Mouse (Mus musculus) liver, embryonic 15.5 days (tissue): ENCODE results near the gene Igsf3. TPM values are rescaled to one million over a fixed set of nuclear protein-coding genes. Genes with fewer than 3 reads are reported as not detected.

Experiments
- ATAC-seq: fragments of 200-750 bp; cut with Nextera tagmentation; 2 replicates; pipeline ENCODE4 v1.8.0; 2017; ENCODE audit warnings: moderate number of reproducible peaks, mild to moderate bottlenecking, moderate library complexity; ENCODE audit not compliant: insufficient read depth
- H3K27ac ChIP-seq: fragments of 300-500 bp; sonication (generic); replicated peaks from 2 replicates; pipeline ENCODE4 v1.5.1; 2015; ENCODE audit warnings: mild to moderate bottlenecking, inconsistent platforms
- H3K27me3 ChIP-seq: fragments of 300-500 bp; sonication (generic); 2 replicates; pipeline ENCODE4 v1.6.1; 2015; ENCODE audit warnings: mild to moderate bottlenecking, inconsistent platforms
- H3K36me3 ChIP-seq: fragments of 300-500 bp; sonication (generic); replicated peaks from 2 replicates; pipeline ENCODE4 v1.6.1; 2015; ENCODE audit warnings: moderate library complexity, mild to moderate bottlenecking, inconsistent platforms
- H3K4me1 ChIP-seq: fragments of 300-500 bp; sonication (generic); replicated peaks from 2 replicates; pipeline ENCODE4 v1.6.1; 2015; ENCODE audit warnings: inconsistent platforms
- H3K4me2 ChIP-seq: fragments of 300-500 bp; sonication (generic); 2 replicates; pipeline ENCODE4 v1.6.1; 2015; ENCODE audit warnings: moderate library complexity, mild to moderate bottlenecking, inconsistent platforms
- H3K4me3 ChIP-seq: fragments of 300-500 bp; sonication (generic); replicated peaks from 2 replicates; pipeline ENCODE4 v1.5.1; 2015; ENCODE audit warnings: mild to moderate bottlenecking, inconsistent platforms
- H3K9ac ChIP-seq: fragments of 300-500 bp; sonication (generic); 2 replicates; pipeline ENCODE4 v1.6.1; 2015; ENCODE audit warnings: moderate library complexity, mild to moderate bottlenecking, inconsistent platforms
- H3K9me3 ChIP-seq: fragments of 300-500 bp; sonication (generic); replicated peaks from 2 replicates; pipeline ENCODE4 v1.6.1; 2016; ENCODE audit warnings: inconsistent platforms
- WGBS: fragments of 180-500 bp; shearing (Covaris S2); methylation state at CpG from one replicate; pipeline ENCODE4 v1.1.7; 2015; ENCODE audit warnings: mixed read lengths; ENCODE audit not compliant: insufficient replicate concordance; 5-methylcytosine and 5-hydroxymethylcytosine counted together
- polyA plus RNA-seq: library from polyadenylated mRNA; unstranded; fragments of >200 nt; fragmentation: Nextera tagmentation; extraction: Ambion mirVana; gene quantifications from 2 replicates; pipeline ENCODE4 v1.2.1, GENCODE M21; 2015

Gene Igsf3
- polyA plus RNA-seq, 1 experiment from 2014 or later = 4.5 TPM

- Histone ChIP-seq H3K4me1 (peaks cover 12% of the 10 kb centered on the region), H3K27me3 (no peaks in the 10 kb centered on the region), H3K36me3 (no peaks in the 10 kb centered on the region), H3K27ac (no peak overlapping the region), H3K4me2 (no peak overlapping the region), H3K9me3 (no peaks in the 10 kb centered on the region), H3K4me3 (no peak overlapping the region), H3K9ac (no peak overlapping the region)
- 71% methylated on average over 6 of the region's 6 CpGs for WGBS
- ATAC-seq = no peak
These were observed 16.3 kb downstream of the Igsf3 start for GRCm38 (mm10) chr3:101393103-101393644.

GRCm38 (mm10) chr3:101393659-101394539 is 17.0 kb downstream of the Igsf3 start:
- ATAC-seq = no peak
- Histone ChIP-seq H3K27me3 (no peaks in the 10 kb centered on the region), H3K9me3 (no peaks in the 10 kb centered on the region), H3K4me1 (peaks cover 6% of the 10 kb centered on the region), H3K4me2 (no peak overlapping the region), H3K4me3 (no peak overlapping the region), H3K9ac (no peak overlapping the region), H3K27ac (no peak overlapping the region), H3K36me3 (no peaks in the 10 kb centered on the region)
- WGBS = 79% methylated on average over 19 of the region's 19 CpGs

GRCm38 (mm10) chr3:101395341-101395740 is 18.5 kb downstream of the Igsf3 start:
- WGBS = 61% methylated on average over 5 of the region's 5 CpGs
- Histone ChIP-seq H3K4me2 (no peak overlapping the region), H3K4me3 (no peak overlapping the region), H3K9ac (no peak overlapping the region), H3K27me3 (no peaks in the 10 kb centered on the region), H3K4me1 (peaks cover 6% of the 10 kb centered on the region), H3K27ac (no peak overlapping the region), H3K36me3 (no peaks in the 10 kb centered on the region), H3K9me3 (no peaks in the 10 kb centered on the region)
- no peak for ATAC-seq

GRCm38 (mm10) chr3:101396061-101396460 is 19.2 kb downstream of the Igsf3 start:
- Histone ChIP-seq H3K27ac (no peak overlapping the region), H3K36me3 (no peaks in the 10 kb centered on the region), H3K27me3 (no peaks in the 10 kb centered on the region), H3K4me3 (no peak overlapping the region), H3K9ac (no peak overlapping the region), H3K4me2 (no peak overlapping the region), H3K4me1 (peaks cover 6% of the 10 kb centered on the region), H3K9me3 (no peaks in the 10 kb centered on the region)
- WGBS = 58% methylated on average over 3 of the region's 3 CpGs
- ATAC-seq = no peak

GRCm38 (mm10) chr3:101396726-101397263 is 19.9 kb downstream of the Igsf3 start:
- Histone ChIP-seq H3K36me3 (no peaks in the 10 kb centered on the region), H3K4me2 (no peak overlapping the region), H3K4me1 (peaks cover 6% of the 10 kb centered on the region), H3K9ac (no peak overlapping the region), H3K27ac (no peak overlapping the region), H3K4me3 (no peak overlapping the region), H3K27me3 (no peaks in the 10 kb centered on the region), H3K9me3 (no peaks in the 10 kb centered on the region)
- no peak for ATAC-seq
- 38% methylated on average over 13 of the region's 13 CpGs for WGBS

- no peak overlapping the region for H3K4me2 ChIP-seq
- H3K4me1 ChIP-seq = peaks cover 6% of the 10 kb centered on the region
- WGBS = 74% methylated on average over 4 of the region's 4 CpGs
- H3K27ac ChIP-seq = no peak overlapping the region
- no peak overlapping the region for H3K9ac ChIP-seq
- ATAC-seq = no peak
- no peak overlapping the region for H3K4me3 ChIP-seq
- H3K36me3 ChIP-seq = no peaks in the 10 kb centered on the region
- no peaks in the 10 kb centered on the region for H3K9me3 ChIP-seq
- no peaks in the 10 kb centered on the region for H3K27me3 ChIP-seq
These were observed 20.5 kb downstream of the Igsf3 start for GRCm38 (mm10) chr3:101397422-101397821.

GRCm38 (mm10) chr3:101398071-101398786 is 21.3 kb downstream of the Igsf3 start:
- H3K9ac ChIP-seq = no peak overlapping the region
- H3K27ac ChIP-seq = no peak overlapping the region
- H3K4me3 ChIP-seq = no peak overlapping the region
- peaks cover 6% of the 10 kb centered on the region for H3K4me1 ChIP-seq
- no peaks in the 10 kb centered on the region for H3K27me3 ChIP-seq
- no peaks in the 10 kb centered on the region for H3K36me3 ChIP-seq
- no peak for ATAC-seq
- H3K9me3 ChIP-seq = no peaks in the 10 kb centered on the region
- 70% methylated on average over 12 of the region's 12 CpGs for WGBS
- H3K4me2 ChIP-seq = no peak overlapping the region

- H3K4me1 ChIP-seq = peaks cover 6% of the 10 kb centered on the region
These were observed 22.0 kb downstream of the Igsf3 start for GRCm38 (mm10) chr3:101398877-101399276.

GRCm38 (mm10) chr3:101401501-101401900 is 24.6 kb downstream of the Igsf3 start:
- ATAC-seq = no peak
- H3K27ac ChIP-seq = no peak overlapping the region
- H3K4me3 ChIP-seq = no peak overlapping the region
- no peaks in the 10 kb centered on the region for H3K9me3 ChIP-seq
- no peak overlapping the region for H3K9ac ChIP-seq
- no peaks in the 10 kb centered on the region for H3K36me3 ChIP-seq
- H3K4me2 ChIP-seq = no peak overlapping the region
- H3K27me3 ChIP-seq = no peaks in the 10 kb centered on the region
- H3K4me1 ChIP-seq = peaks cover 3% of the 10 kb centered on the region
- 66% methylated on average over 5 of the region's 5 CpGs for WGBS

More at GRCm38 (mm10) chr3:101398877-101399276, 22.0 kb downstream of the Igsf3 start:
- no peaks in the 10 kb centered on the region for H3K27me3 ChIP-seq
- no peak overlapping the region for H3K9ac ChIP-seq
- no peak for ATAC-seq
- no peaks in the 10 kb centered on the region for H3K36me3 ChIP-seq
- no peak overlapping the region for H3K4me2 ChIP-seq
- no peak overlapping the region for H3K4me3 ChIP-seq
- 54% methylated on average over 2 of the region's 2 CpGs for WGBS
- no peaks in the 10 kb centered on the region for H3K9me3 ChIP-seq
- H3K27ac ChIP-seq = no peak overlapping the region

- Histone ChIP-seq H3K9ac (no peak overlapping the region), H3K27me3 (no peaks in the 10 kb centered on the region), H3K4me3 (no peak overlapping the region), H3K4me2 (no peak overlapping the region), H3K27ac (no peak overlapping the region), H3K9me3 (no peaks in the 10 kb centered on the region), H3K4me1 (no peaks in the 10 kb centered on the region), H3K36me3 (no peaks in the 10 kb centered on the region)
- WGBS = 74% methylated on average over 13 of the region's 13 CpGs
- ATAC-seq = no peak
These were observed 27.9 kb downstream of the Igsf3 start for GRCm38 (mm10) chr3:101404620-101405415.
